Mouse (Mus musculus) gastrocnemius, postnatal 25 days (tissue): Measurements from ENCODE around the gene Mapk6. TPM values are rescaled to one million over a fixed set of nuclear protein-coding genes. Genes with fewer than 3 reads are reported as not detected.

Source experiments
- total RNA-seq, 2 experiments: library from RNA; stranded (reverse); gene quantifications; 1 replicate in 1 of 2; 2 replicates in 1 of 2; pipeline ENCODE4 v1.2.3; 2021

Mapk6 gene
- total RNA-seq, 2 experiments from 2014 or later, result 25.9 to 30.0 TPM

Other genes with a start within 250 kb of the Mapk6 start
- 1 to 10 TPM; 6.7 to 7.6 TPM for gene Myo5c, start 178.0 kb downstream of the Mapk6 start, total RNA-seq
- 10 to 100 TPM; 11.6 to 16.9 TPM for gene Gnb5, start 103.7 kb downstream of the Mapk6 start, total RNA-seq
- gene Bcl2l10, start 62.2 kb downstream of the Mapk6 start, total RNA-seq, result not detected
- gene Leo1, start 31.5 kb upstream of the Mapk6 start, total RNA-seq, result 10 to 100 TPM; 12.3 to 21.3 TPM
- gene Tmod3, start 149.7 kb upstream of the Mapk6 start, total RNA-seq, result 10 to 100 TPM; 19.7 to 25.8 TPM
- gene Tmod2, start 201.3 kb upstream of the Mapk6 start, total RNA-seq, result 1 to 10 TPM; 4.9 to 8.9 TPM
- 1 to 10 TPM; 4.9 to 7.3 TPM for gene Lysmd2, start 215.7 kb upstream of the Mapk6 start, total RNA-seq